Mouse (Mus musculus): ENCODE results near the gene Sin3b.

Gene Sin3b

GRCm38 (mm10) chr8:72753781-72754180 is 30.7 kb downstream of the Sin3b start:
- peak; percentile 2 for DNase-seq

- peak; percentile 2 for DNase-seq
Observed at GRCm38 (mm10) chr8:72756031-72756430, 32.9 kb downstream of the Sin3b start.

DNA sequence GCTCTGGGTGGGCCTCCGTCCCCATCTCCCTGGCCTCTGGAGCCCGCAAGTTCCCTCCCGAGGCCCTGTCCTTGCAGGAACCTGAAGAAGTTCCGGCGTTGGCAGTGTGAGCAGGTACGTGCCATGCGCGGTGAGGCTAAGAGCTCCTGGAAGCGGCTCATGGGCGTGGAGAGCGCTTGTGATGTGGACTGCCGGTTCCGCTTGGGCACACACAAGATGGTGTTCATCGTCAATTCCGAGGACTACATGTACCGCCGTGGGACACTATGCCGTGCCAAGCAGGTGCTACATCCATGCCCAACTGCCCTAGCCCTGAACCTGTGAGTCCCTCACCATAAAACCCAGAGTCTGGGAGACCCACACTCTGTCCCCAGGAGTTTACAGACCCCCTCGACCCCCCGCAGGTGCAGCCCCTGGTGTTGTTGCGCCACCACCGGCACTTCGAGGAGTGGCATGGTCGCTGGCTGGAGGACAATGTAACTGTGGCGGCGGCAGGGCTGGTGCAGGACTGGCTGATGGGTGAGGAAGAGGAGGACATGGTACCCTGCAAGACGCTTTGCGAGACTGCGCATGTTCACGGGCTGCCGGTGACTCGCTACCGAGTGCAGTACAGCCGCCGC is 33.8 kb downstream of the Sin3b start:
- no peak for DNase-seq

DNA sequence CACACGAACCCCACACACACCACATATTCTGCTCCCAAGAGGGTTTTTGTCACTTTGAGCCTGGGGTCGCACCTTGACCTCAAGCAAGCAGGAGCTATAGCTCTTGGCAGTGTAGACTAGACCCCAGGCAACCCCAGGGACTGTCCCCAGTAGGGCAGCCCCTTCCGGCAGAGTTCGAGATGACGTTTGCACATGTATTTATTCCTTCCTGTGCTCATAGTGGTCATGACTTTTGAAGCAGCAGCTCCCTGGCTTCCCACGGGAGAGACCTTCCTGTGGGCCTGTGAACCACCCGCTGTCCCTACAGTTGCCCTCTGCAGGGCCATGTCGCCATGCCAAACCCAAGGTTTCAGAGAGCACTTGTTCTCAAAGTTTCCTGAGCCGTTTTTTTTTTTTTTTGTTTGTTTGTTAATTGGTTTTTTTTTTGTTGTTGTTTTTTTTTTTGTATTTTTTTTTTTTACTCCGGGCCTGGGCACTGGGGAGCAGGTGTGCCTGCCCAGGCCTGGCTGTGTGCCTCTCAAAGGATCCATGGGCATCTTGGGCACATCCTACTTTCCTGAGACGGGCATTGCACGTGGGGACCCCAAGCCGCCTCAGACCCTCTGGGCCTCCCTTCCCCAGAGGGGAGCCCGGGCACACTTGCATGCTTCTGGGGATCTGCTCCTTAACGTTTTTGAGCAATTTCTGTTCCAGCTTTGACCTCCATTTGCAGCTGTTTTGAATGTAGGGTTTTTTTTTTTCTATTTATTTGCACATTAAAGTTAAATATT is 34.5 kb downstream of the Sin3b start:
- no peak for DNase-seq

- DNase-seq = no peak
Observed at GRCm38 (mm10) chr8:72758310-72758709, 35.2 kb downstream of the Sin3b start.

- DNase-seq = no peak
Observed at GRCm38 (mm10) chr8:72760216-72760615, 37.1 kb downstream of the Sin3b start.

GRCm38 (mm10) chr8:72761322-72762051 is 38.4 kb downstream of the Sin3b start, which contains the start of gene F2rl3:
Gene F2rl3 (plus strand): TSS chr8:72761880.
- DNase-seq = no peak

- DNase-seq = no peak
Observed at GRCm38 (mm10) chr8:72762306-72762705, 39.2 kb downstream of the Sin3b start.

- DNase-seq = no peak
Observed at GRCm38 (mm10) chr8:72765696-72766095, 42.6 kb downstream of the Sin3b start.

GRCm38 (mm10) chr8:72766777-72767176 is 43.7 kb downstream of the Sin3b start:
- DNase-seq = no peak

DNA sequence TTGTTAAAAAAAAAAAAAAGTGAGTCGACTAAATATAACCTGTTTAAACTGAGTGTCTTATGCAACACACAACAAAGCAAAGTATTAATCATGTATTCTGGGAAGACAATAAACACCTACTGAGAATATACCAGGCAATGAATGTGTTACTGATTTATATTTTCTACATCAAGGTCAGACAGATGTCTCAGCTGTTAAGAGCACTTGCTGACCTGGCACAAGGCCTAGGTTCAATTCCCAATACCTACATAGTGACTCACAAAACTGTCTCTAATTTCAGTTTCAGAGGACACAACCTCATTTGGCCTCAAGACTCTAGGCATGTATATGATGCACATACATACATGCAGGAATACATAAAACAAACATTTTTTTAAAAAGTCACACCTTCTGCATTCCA is 54.7 kb downstream of the Sin3b start:
- no peak for DNase-seq

- DNase-seq = no peak
Observed at GRCm38 (mm10) chr8:72780644-72781043, 57.6 kb downstream of the Sin3b start.

GRCm38 (mm10) chr8:72801583-72801982 is 78.5 kb downstream of the Sin3b start:
- no peak for DNase-seq

Data from right cerebral cortex, postnatal 25 days (tissue).